Mouse (Mus musculus): ENCODE measurements at regions not wholly inside any gene's neighbourhood (a gene's known extent, or its start where the extent isn't known, plus 50 kb on each side); places are given as distances from the start of the nearest gene placed in this dataset.

GRCm38 (mm10) chr2:117944325-117944724 lies 167.4 kb upstream of the Thbs1 start:
- TF ChIP-seq TAL1 (IDR thresholded peaks at IDR 0.05; ENCODE audit: low read length) (no peak), GATA1 (IDR thresholded peaks at IDR 0.05; ENCODE audit: low read length) (no peak)

Measured in erythroblast, embryonic 14.5 days (primary cell).